Mouse (Mus musculus): ENCODE measurements around the gene Tceal3. TPM values are rescaled to one million over a fixed set of nuclear protein-coding genes. Genes with fewer than 3 reads are reported as not detected.
"Not testable (repeated sequence)": the region's sequence is repeated elsewhere in the genome, so short reads cannot be mapped to it uniquely, and the experiment has no call there.

The Tceal3 gene
- total RNA-seq, 2 experiments from 2014 or later: 162 to 171 TPM

GRCm38 (mm10) chrX:136692294-136692675 lies 101.6 kb downstream of the Tceal3 start:
- no peak for DNase-seq (ENCODE audit: low spot score in 2 of 2)

DNA sequence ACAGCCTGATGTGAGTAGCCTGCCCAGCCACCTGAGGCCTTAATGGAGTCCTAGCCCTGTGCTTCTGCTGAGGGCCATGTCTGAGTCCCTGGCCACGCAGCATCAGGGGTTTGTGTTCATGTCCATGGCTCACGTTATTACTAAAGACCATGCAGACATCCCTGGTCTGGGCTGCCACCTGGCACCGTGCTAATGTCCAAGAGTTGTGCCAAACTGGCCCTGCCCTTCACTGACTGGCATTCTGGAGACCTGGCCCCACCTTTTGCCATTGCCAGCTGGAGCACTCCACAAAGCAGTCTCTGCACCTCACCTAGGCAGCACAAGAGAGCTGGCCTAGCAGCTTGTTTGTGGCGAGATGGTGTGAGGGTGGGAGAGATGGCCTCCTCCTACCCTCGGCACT lies 102.6 kb downstream of the Tceal3 start:
- DNase-seq (ENCODE audit: low spot score in 2 of 2): no peak

GRCm38 (mm10) chrX:136707446-136708167 lies 117.0 kb downstream of the Tceal3 start, which contains the start of gene Tceal1:
TSS of gene Tceal1 (plus strand) at chrX:136707982.
- peak; percentile 55 to 67 for DNase-seq (ENCODE audit: low spot score in 2 of 2)

- DNase-seq (ENCODE audit: low spot score in 2 of 2): peak; percentile 13 to 24
These were observed 117.6 kb downstream of the Tceal3 start for GRCm38 (mm10) chrX:136708168-136708681.

DNA sequence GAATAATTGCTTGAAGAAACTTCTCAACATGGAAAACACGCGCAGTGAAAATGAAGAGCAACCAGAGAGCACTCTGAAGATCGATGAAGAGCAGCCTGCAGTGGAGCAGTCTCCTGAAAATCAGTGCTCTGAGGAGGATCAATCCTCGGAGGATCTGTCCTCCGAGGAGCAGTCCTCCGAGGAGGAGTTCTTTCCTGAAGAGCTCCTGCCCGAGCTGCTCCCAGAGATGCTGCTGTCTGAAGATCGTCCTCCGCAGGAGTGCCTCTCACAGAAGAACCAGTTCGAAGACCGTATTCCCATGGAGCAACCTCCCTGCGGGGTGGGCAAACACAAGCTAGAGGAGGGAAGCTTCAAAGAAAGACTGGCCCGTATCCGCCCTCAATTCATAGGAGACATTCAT lies 118.1 kb downstream of the Tceal3 start:
- DNase-seq (ENCODE audit: low spot score in 2 of 2): no peak

DNA sequence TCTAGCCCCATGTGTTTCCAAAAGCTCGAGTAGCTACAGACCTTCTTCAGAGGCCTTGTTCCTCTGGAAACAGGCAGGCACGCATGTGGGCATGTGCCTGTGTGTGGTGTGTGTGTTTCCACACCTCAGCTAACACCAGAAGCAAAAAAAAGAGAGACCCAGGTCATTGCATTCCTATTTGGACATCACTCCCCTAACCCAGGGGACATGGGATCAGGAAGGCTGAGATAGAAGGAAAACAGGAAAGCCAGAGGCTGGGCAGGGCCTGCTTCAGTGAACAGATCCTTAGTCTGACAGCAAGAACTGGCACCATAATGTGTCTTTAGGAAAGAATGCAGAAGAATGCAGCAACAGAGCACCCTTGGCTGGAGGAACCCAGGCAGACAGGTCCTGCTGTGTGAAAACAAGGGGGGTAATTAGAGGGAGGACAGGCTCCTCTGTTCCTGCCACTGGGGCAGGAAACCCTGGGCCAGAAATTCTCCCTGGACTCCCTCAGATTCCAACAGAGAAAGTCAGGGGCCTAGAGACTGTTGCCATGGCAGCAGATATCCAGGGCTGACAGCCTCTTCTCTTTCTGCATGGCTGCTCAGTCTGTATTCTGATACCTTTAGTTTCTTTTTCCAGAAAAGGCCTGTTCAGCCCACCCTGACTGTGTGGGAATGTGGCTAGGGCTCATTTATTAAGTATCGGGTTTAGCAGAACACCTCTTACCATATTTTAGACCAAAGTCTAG lies 124.3 kb downstream of the Tceal3 start:
- not testable (repeated sequence) for DNase-seq (ENCODE audit: low spot score in 2 of 2)

Other genes with a start within 250 kb of the Tceal3 start
- gene Kir3dl1, start 72.8 kb upstream of the Tceal3 start, total RNA-seq (2021): not detected
- gene Kir3dl2, start 46.8 kb upstream of the Tceal3 start, total RNA-seq (2021): under 1 TPM; 0.19 to 0.35 TPM
- gene Tceal1, start 117.1 kb downstream of the Tceal3 start, total RNA-seq (2021): 10 to 100 TPM; 15.1 to 16.0 TPM
- 100 to 1,000 TPM; 320 to 331 TPM for gene Morf4l2, start 152.8 kb downstream of the Tceal3 start, total RNA-seq (2021)
- gene Glra4, start 189.3 kb downstream of the Tceal3 start, total RNA-seq (2021): not detected
- gene Plp1, start 231.8 kb downstream of the Tceal3 start, total RNA-seq (2021): 100 to 1,000 TPM; 310 to 451 TPM

All from left cerebral cortex, adult 18-20 months (tissue).